Mouse (Mus musculus) heart, adult 10 weeks (tissue): Measurements from ENCODE around the gene Olfr652. TPM values are rescaled to one million over a fixed set of nuclear protein-coding genes. Genes with fewer than 3 reads are reported as not detected.

Experiments used
- polyA plus RNA-seq: library from polyadenylated mRNA; stranded (reverse); fragments of 350-450 nt; fragmentation: Illumina TruSeq; extraction: RNeasy Lipid Tissue Mini Kit (QIAGEN cat#74804); gene quantifications from one replicate; pipeline ENCODE4 v1.2.3, GENCODE M21; 2014; ENCODE audit warnings: low read depth, low replicate concordance

The Olfr652 gene
- not detected for polyA plus RNA-seq

DNA sequence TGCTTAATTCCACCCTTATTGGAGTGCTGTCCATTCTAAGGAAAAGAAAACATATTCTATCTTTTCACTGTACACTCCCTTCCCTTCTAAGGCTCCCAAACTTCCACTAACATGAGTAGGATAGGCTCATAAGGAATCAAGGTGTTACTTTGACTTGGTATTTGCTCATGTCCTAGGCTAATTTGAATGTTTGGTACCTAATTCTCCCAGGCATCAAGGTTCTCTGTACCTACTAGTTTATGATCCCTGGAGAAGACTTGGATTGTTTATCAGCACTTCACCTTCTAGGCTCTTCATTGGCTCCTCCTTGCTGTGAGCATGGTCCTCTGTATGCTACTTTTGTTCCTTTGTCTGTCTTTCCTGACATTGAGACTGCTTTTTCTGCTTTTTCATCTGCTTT, at the start of gene Olfr652:
Gene Olfr652, plus strand, starts transcription at position 301 of the 400 bp plus-strand sequence.

GRCm38 (mm10) chr7:104549833-104550232, 10.9 kb upstream of the Olfr652 start, which contains the start of gene Olfr651:
Olfr651 (plus strand) TSS chr7:104550133.

GRCm38 (mm10) chr7:104577014-104577413, 16.3 kb downstream of the Olfr652 start, which contains the start of gene Olfr653:
Olfr653 (plus strand) TSS chr7:104577314.

GRCm38 (mm10) chr7:104586725-104587124, 26.0 kb downstream of the Olfr652 start, which contains the start of gene Olfr654:
Olfr654 (plus strand) TSS chr7:104587025.

DNA sequence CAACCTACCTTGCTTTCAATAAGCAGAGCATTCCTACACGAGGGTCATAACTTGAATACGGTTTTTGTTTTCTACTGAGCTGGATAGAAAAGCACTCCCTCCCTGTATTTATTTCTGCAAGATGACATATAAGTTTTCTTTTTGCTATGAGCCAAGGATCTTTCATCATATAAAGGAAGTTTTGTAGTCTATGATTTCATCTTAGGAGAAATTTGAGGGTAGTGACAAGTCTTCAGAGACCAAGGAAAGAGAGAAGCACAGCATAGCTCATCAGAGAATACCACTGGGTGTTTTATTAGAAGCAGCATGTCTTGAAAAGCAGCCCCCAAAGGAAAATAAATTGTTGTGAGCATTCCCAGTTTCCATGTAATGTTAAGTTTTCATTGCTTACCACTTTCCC, 41.0 kb downstream of the Olfr652 start, which contains the start of gene Olfr655:
Gene Olfr655, minus strand, starts transcription at position 101 of the 400 bp plus-strand sequence.

GRCm38 (mm10) chr7:104613655-104614054, 53.0 kb downstream of the Olfr652 start, which contains the start of gene Olfr656:
Olfr656 (plus strand) TSS chr7:104613955.

Other genes with a start within 250 kb of the Olfr652 start
- 19.8 TPM for gene Trim12a, start 245.4 kb upstream of the Olfr652 start, polyA plus RNA-seq
- gene Trim34b, start 231.4 kb upstream of the Olfr652 start, polyA plus RNA-seq: not detected
- gene Trim12c, start 207.5 kb upstream of the Olfr652 start, polyA plus RNA-seq: 8.5 TPM
- gene Trim30b, start 191.0 kb upstream of the Olfr652 start, polyA plus RNA-seq: 0.24 TPM
- gene Trim30c, start 160.1 kb upstream of the Olfr652 start, polyA plus RNA-seq: not detected
- gene Trim30a, start 95.7 kb upstream of the Olfr652 start, polyA plus RNA-seq: 6.7 TPM
- 2.1 TPM for gene Trim30d, start 53.1 kb upstream of the Olfr652 start, polyA plus RNA-seq
- not detected for gene Olfr651, start 10.8 kb upstream of the Olfr652 start, polyA plus RNA-seq
- not detected for gene Olfr653, start 16.4 kb downstream of the Olfr652 start, polyA plus RNA-seq
- gene Olfr654, start 26.1 kb downstream of the Olfr652 start, polyA plus RNA-seq: not detected
- gene Olfr655, start 40.9 kb downstream of the Olfr652 start, polyA plus RNA-seq: not detected
- not detected for gene Olfr656, start 53.1 kb downstream of the Olfr652 start, polyA plus RNA-seq
- gene Olfr657, start 63.9 kb downstream of the Olfr652 start, polyA plus RNA-seq: not detected
- gene Olfr658, start 86.4 kb downstream of the Olfr652 start, polyA plus RNA-seq: not detected
- gene Olfr659, start 105.9 kb downstream of the Olfr652 start, polyA plus RNA-seq: not detected
- gene Olfr661, start 125.6 kb downstream of the Olfr652 start, polyA plus RNA-seq: not detected
- gene Usp17le, start 216.6 kb downstream of the Olfr652 start, polyA plus RNA-seq: not detected